Mouse (Mus musculus): ENCODE results near the gene Vmn2r81.
"Not testable (repeated sequence)": the region's sequence is repeated elsewhere in the genome, so short reads cannot be mapped to it uniquely, and the experiment has no call there.

The Vmn2r81 gene

DNA sequence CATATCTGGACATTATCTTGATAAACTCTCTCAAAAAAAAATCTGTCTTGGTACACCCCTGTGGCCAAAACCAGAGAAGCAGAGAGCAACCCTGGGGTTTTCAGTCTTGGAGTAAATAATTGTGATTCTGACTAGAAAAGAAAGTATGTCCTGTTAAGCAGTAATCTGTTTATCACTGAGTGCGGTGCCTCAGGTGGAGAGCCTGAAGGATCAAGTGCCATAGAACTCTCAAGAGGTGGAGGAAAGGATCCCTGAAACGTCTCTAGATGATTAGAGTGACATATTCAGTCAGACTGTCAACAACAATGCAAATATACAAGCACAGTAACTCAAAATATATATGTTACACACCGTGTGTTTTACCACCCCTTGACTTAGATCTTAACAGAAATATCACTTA lies at the start of gene Vmn2r81:
Gene Vmn2r81 (plus strand): TSS at position 301 of the 400 bp plus-strand sequence.
- not testable (repeated sequence) for DNase-seq (ENCODE audit: low spot score)

DNA sequence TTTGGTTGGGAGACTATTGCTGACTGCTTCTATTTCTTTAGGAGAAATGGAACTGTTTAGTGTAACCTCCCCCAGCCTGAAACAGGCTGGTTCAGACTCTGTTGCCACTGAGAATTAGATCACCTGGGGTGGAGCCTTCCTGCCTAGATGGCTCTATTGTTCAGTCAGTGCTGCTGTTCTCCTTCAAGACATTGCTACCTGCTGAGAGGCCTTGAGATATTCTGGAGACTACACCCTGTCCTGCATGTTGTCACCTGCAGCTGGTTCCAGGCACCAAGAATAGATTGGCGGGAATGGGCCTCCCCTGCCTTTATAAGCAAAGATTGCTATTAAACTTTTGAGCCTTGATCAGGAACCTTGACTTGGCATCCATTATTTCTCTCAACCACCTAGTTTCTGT lies 47.5 kb upstream of the Vmn2r81 start:
- not testable (repeated sequence) for DNase-seq (ENCODE audit: low spot score)

- no peak for DNase-seq (ENCODE audit: low spot score)
Observed at GRCm38 (mm10) chr10:79220432-79220831, 27.1 kb upstream of the Vmn2r81 start.

- no peak for DNase-seq (ENCODE audit: low spot score)
Observed at GRCm38 (mm10) chr10:79221606-79222005, 25.9 kb upstream of the Vmn2r81 start.

DNA sequence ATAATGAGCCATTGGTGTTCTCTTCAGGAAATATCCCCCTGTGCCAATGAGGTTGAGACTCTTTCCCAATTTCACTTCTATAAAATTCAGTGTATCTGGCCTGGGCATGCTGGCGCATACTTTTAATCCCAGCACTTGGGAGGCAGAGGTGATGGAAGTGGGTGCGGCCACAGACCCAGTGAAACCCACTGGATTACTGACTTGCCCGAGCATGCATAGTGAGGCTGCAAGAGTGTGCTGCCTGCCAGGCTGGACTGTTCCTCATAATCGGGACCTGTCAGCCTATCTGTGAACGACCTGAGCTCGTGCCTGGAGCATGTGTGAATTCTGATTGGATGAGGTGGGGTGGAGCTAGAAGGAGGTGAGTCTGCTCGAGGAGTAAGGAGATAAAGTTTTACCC lies 25.3 kb upstream of the Vmn2r81 start:
- no peak for DNase-seq (ENCODE audit: low spot score)

GRCm38 (mm10) chr10:79322033-79322736 lies 74.7 kb downstream of the Vmn2r81 start:
- DNase-seq (ENCODE audit: low spot score), result peak; percentile 6

- no peak for DNase-seq (ENCODE audit: low spot score)
Observed at GRCm38 (mm10) chr10:79322737-79323086, 75.2 kb downstream of the Vmn2r81 start.

All from yolk sac, embryonic 10.5 days (tissue).